Mouse (Mus musculus): Measurements from ENCODE around the gene Ccser2. TPM values are rescaled to one million over a fixed set of nuclear protein-coding genes. Genes with fewer than 3 reads are reported as not detected.
A peak's percentile ranks its signal among the peaks of the same experiment; 100 is the strongest.
"Not testable (repeated sequence)": the region's sequence is repeated elsewhere in the genome, so short reads cannot be mapped to it uniquely, and the experiment has no call there.

The Ccser2 gene
- 27.2 and 45.1 TPM in 2 replicates for polyA plus RNA-seq (2012; rRNA removed)

DNA sequence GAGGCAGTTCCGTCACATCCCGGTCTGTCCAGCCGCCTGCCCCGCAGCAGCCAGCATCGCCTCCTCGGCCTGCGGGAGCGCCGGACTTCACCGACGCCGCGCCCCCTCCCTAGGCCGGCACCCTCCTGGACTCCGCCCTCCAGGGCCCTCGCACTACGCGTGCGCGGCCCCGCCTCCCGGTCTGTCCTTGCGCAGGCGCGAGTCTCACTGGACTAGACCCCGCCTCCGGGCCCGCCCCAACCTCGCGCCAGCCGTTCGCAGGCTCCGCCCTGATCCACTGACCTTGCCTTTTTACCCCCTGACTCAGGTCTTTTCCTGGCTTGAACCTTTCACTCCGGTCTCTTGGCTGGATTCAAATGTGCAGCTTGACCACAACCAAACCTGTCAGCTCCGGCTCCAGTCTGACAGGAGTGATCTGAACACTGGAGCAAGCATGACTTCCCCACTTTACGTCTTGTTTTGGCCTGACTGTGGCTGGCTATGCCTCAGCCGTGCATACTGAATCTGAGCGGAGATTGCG lies at the start of gene Ccser2:
Ccser2 (minus strand) TSS at position 150 of the 520 bp plus-strand sequence.
- DNase-seq (ENCODE audit: low read depth), result no peak

GRCm38 (mm10) chr14:37015894-37016293 lies 47.3 kb upstream of the Ccser2 start:
- DNase-seq (ENCODE audit: low read depth), result no peak

- peak; percentile 82 for DNase-seq (ENCODE audit: low read depth)
Measured at GRCm38 (mm10) chr14:37013644-37014043, 45.1 kb upstream of the Ccser2 start.

GRCm38 (mm10) chr14:37009686-37010085 lies 41.1 kb upstream of the Ccser2 start:
- no peak for DNase-seq (ENCODE audit: low read depth)

DNA sequence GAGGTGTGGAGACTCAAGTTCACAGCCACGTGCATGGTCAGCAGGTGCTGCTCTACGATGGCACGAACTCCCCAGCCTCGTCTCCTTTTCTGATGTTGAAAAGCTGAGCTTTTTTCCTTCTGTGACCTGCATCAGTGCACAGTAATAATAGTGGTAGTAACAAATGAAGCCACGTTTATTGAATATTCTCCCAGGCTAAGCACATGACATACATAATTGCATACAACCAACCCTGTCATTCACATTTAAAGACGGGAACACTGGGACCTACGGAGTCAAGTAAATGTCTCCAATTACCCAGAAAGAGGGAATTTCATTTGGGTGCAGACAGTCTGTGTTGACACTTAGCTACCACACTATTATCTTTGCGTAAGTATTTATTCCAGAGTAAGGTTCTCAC lies 37.9 kb upstream of the Ccser2 start:
- no peak for DNase-seq (ENCODE audit: low read depth)

GRCm38 (mm10) chr14:37005865-37006264 lies 37.3 kb upstream of the Ccser2 start:
- DNase-seq (ENCODE audit: low read depth), result no peak

GRCm38 (mm10) chr14:37003431-37004095 lies 35.0 kb upstream of the Ccser2 start:
- DNase-seq (ENCODE audit: low read depth), result no peak

- DNase-seq (ENCODE audit: low read depth), result no peak
Measured at GRCm38 (mm10) chr14:37002852-37003251, 34.3 kb upstream of the Ccser2 start.

DNA sequence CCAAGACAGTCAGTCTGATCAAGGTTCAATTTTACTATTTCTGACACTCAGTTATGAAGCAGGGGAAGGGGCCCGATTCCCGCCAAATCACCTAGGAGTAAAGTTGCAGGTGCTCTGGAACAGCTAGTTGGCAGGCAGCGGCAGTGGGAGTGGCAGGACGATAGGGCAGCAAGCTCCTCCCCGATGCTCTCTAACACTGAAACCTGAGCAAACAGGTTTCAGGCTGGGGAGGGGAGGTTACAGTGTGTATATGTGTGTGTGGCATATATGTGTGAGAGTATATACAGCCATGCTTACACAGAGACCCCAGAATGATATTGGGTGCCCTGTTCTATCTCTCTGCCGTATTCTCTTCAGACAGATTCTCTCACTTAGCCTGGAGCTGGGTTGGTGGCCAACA lies 32.2 kb upstream of the Ccser2 start:
- DNase-seq (ENCODE audit: low read depth), result not testable (repeated sequence)

DNA sequence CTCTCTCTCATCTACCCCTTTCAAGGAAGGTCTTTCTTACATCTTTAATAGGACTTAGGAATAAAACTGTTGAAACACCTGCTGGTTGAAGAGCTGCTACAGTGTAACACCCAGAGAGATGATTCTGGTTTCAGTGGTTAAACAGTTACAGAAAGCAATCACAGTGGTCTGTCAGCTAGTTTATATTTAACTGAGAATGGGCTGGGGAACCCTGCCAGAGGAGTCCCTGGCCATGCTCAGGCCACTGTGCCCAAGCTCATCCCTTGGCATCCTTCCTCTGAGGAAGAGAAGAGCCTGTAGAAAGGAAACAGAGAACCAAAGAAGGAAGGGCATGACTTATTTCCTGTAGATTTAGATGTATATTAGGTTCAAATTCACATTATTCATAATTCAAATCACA lies 21.2 kb upstream of the Ccser2 start:
- no peak for DNase-seq (ENCODE audit: low read depth)

- DNase-seq (ENCODE audit: low read depth), result no peak
Measured at GRCm38 (mm10) chr14:36985693-36986092, 17.1 kb upstream of the Ccser2 start.

GRCm38 (mm10) chr14:36975019-36975418 lies 6.4 kb upstream of the Ccser2 start:
- no peak for DNase-seq (ENCODE audit: low read depth)

DNA sequence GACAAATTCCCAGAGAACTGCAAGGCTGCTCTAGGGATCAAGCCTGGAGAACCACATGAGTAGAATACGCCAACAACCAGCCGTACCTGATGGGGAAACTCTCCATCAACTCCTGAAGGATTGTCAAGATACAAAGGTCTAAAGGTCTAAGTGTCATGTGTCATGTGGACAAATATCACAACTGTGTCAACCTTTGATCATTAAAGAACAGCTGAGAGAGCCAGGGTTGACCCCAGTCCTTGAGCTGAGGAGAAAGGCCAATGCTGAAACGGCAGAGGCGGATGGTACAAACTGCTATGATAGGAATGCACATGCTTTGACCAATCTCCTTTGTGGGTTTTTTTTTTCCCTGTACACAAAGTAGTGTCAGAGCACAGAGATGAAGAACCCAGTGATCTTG lies 2.6 kb upstream of the Ccser2 start:
- no peak for DNase-seq (ENCODE audit: low read depth)

DNA sequence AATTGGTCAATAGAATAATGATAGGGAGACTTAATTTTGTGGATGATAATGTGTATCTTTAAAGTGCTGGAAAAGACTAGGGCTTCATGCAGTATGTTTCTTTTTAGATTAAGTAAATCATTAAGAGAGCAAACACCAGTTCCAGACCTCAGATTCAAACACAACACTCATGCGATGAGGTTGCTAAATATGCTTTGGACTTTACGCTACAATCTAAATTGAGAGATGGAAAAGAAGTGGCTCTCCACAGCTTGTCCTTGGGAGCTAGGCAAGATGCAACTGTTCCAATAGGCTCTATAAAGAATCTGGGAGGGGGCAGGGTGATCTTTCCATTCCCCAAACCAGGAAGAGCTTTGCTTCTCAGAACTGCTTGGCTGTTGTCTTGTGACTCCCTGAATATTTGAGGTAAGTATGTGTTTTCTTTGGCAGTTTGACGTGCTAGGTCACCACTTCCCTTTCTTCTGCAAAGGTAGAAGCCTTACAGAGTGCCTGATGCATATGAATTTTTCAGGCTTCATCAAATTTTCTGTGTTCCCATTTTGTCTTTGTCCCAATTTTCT lies 1.4 kb upstream of the Ccser2 start:
- no peak for DNase-seq (ENCODE audit: low read depth)

DNA sequence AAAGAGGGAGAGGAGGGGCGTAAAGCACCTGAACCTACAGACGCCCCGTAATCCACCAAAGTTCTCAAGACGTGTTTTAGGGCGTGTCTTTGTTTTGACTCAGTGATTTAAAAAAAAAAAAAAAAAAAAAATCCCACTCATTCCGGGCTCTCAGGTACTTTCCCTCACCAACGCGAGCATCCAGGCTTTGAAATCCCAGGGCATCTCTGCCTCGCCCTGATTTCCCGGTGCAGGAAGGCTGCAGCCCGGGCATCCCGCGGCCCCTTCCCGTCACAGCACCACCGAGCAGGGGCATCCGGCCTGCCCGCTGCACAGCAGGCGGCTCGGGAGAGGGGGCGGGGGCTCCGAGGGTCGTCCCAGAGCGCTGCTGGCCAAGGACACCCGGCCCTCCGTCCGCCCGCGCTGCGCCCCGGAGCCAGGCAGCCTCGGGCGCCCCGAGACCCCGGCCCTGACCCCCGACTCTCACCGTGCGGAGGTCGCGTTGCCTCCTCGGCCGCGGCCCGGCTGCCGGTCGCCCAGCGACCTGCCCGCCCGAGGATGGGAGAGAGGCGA lies 425 bp downstream of the Ccser2 start:
- no peak for DNase-seq (ENCODE audit: low read depth)

DNA sequence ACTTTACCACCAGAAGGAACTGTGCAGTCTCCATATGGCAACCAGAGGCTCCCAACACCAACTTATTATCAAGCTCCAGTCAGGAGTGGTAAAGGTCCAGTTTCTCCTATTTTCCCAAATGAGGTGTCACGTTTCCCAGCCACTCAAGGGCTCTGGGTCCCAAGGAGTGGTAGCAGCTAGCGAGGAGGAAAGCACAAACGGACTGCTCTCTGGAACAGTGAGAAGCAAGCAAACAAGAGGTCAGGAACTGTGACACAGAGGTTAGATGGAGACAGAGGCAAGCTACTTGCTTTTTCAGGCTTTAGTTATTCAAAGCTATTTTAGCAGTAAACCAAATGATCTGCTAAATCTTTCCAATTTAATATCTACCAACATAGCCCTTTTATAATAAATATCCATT lies 3.2 kb downstream of the Ccser2 start:
- DNase-seq (ENCODE audit: low read depth), result no peak

GRCm38 (mm10) chr14:36962477-36962876 lies 6.1 kb downstream of the Ccser2 start:
- no peak for DNase-seq (ENCODE audit: low read depth)

DNA sequence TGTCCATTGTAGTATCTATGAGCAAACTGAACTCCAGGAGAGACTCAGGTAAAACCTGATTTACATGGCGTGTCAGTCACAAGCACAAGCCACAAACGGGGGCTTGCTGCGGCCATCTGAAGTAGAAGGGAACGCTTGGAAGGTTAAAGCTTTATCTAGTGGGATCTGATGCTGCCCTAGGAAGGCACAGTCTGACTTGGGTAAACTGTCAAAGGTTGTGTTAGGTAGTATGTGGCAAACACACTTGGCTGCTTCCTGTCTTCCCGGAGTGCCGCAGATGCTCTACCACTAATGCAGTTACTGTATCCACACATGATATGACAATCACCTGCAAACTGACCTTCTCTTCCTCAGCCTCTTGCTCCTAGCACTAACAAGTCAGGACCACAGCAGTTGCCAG lies 10.9 kb downstream of the Ccser2 start:
- DNase-seq (ENCODE audit: low read depth), result no peak

- DNase-seq (ENCODE audit: low read depth), result no peak
Measured at GRCm38 (mm10) chr14:36957261-36957660, 11.3 kb downstream of the Ccser2 start.

DNA sequence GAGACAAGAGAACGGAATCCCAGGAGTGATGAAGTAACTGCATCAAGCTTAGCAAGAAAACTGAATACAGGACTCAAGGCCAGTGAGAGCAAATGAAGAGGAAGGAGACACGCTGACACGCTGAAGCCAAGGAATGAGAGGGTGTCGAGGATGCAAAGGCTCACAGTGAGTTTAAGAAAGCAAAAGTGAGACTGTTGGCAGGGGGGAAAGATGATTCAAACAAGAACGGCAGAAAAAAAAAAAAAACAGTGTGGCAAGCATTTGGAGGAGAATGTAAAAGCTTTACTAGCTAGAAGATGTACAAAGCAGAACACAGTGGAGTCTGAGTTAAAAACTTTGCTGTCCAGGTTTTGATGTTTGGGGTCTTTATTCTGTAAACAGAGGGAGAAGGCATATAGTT lies 11.9 kb downstream of the Ccser2 start:
- DNase-seq (ENCODE audit: low read depth), result no peak

GRCm38 (mm10) chr14:36952687-36953426 lies 15.7 kb downstream of the Ccser2 start:
- DNase-seq (ENCODE audit: low read depth), result no peak

DNA sequence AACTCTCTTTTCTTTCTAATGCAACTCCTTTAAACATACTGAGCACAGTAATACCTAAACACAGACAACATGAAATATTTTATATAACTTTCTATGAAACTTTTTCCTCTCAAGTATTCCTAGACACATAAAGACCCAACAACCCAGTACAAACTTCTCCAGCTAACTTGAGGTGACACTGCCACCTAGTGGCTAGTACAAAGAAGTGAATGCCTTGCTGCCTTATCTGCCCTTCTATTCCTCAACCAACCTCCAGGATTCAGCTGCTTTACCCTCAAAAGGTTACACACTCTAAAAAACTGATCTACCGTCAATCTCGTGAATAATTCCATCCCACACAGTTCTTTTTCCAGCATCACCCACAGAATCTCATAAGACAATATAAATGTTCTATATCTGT lies 16.4 kb downstream of the Ccser2 start:
- DNase-seq (ENCODE audit: low read depth), result no peak

DNA sequence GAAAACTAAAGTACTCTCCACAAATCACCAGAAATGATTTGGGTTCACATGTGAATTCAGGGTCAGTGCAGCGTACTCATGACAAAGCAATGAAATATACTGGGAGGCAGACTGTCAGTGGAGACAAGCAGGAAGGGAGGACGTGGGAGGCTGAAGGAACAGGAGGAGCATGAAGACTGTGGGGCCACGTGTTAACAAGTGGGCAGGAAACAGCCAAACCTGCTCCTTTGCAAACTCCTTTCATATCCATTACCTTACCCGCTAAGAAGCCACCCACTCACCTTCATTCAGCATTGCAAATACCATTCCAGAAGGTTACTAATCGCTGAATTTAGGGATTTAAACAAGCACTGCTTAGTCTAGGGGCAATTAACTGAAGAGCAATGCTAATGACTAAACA lies 25.9 kb downstream of the Ccser2 start:
- no peak for DNase-seq (ENCODE audit: low read depth)

Measured in gonadal fat pad, adult 2 months (tissue).